Mouse (Mus musculus) E14TG2a.4 (cell line): ENCODE measurements around the gene Irak2.
"Not testable (repeated sequence)": the region's sequence is repeated elsewhere in the genome, so short reads cannot be mapped to it uniquely, and the experiment has no call there.

Experiments used
- H3K27me3 ChIP-seq: 2 replicates; pipeline ENCODE4 v1.6.1; 2014; ENCODE audit warnings: low read length, control low read depth; ENCODE audit not compliant: insufficient read depth
- H3K36me3 ChIP-seq: 2 replicates; pipeline ENCODE4 v1.6.1; 2014; ENCODE audit warnings: low read length, control low read depth; ENCODE audit not compliant: insufficient read depth
- H3K4me1 ChIP-seq: replicated peaks from 2 replicates; pipeline ENCODE4 v1.6.1; 2014; ENCODE audit warnings: low read depth, low read length, control low read depth
- H3K4me3 ChIP-seq: replicated peaks from 2 replicates; pipeline ENCODE4 v1.5.1; 2014; ENCODE audit warnings: mild to moderate bottlenecking, low read length
- H3K9me3 ChIP-seq: 2 replicates; pipeline ENCODE4 v1.6.1; 2014; ENCODE audit warnings: low read length, control low read depth
- CTCF ChIP-seq: conservative IDR thresholded peaks from 2 replicates; pipeline ENCODE4 v1.5.1; 2014; ENCODE audit warnings: low read length
- NANOG ChIP-seq: IDR thresholded peaks from 2 replicates; pipeline ENCODE4 v1.6.1; 2014; ENCODE audit warnings: borderline replicate concordance, low read length, mixed read lengths
- POU5F1 ChIP-seq: IDR thresholded peaks from 2 replicates; pipeline ENCODE4 v1.6.1; 2014; ENCODE audit warnings: low read length, borderline replicate concordance

Gene Irak2

DNA sequence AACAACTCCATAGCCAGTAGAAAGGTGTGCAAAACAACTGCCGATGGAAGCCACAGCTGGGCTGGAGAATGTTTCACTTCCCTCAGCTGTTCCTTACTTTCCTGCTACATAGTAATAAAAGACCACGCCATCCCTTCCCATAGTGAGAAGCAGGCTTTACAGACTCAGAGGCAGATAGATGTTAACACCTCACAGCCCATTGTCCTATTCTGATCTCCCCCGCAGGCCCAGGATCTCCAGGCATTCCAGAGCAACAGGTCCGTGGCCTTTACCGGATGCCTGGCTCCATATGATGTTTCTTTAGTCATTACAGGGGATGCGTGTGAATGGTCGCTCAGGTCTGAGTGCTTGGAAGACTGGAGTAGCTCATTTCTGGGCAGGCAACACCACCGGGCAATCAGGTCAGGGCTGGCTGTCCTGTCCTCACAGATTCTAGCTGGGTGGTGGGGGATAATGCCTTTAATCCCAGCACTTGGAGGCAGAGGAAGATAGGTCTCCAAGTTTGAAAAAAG, 29.4 kb downstream of the Irak2 start:
- H3K27me3 ChIP-seq, result no peaks in the 10 kb centered on the region
- H3K9me3 ChIP-seq, result no peaks in the 10 kb centered on the region
- TF ChIP-seq NANOG (no peak), POU5F1 (no peak), CTCF (no peak)
- H3K4me3 ChIP-seq, result no peak overlapping the region
- peaks cover 51% of the 10 kb centered on the region for H3K4me1 ChIP-seq
- H3K36me3 ChIP-seq, result no peaks in the 10 kb centered on the region

DNA sequence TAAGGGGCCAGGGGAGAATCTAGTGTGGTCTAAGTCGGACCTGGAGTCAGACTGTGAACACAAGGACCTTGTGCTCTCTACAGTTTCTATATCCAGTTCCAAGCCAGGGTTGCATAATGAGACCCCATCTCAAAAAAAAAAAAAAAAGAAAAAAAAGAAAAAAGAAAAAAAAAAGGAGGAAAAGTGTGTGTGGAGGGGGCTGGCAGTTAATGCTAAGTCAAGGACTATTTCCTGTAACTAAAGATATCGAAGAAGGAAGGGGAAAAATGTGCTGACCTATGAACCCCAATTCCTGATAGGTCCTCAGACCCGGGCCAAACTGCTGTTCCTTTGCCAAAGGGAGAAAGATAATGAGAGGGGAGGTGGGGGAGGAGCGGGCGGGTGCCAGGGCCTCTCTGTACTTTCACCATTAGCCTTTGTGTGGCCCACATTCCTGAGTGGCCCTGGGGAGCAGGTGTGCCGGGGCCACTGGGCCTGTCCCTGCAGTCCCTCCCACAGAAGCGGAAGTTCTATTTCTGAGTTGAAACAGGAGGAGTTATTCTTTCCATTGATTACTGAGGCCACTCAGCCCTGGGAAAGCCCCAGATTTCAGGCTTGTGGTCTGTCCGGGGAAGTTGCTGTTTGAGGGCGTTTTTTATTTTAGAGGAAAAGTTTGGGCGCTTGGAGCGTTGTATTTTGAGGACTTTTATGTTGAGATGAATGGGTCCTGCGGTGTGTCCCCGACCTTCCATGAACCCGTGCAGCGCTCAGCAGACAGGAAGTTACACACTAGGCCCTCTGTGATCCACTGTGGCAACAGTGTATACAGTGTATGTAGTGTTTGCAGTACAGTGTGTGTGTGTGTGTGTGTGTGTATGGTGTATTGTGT, 30.3 kb downstream of the Irak2 start:
- Histone ChIP-seq H3K4me1 (peaks cover 54% of the 10 kb centered on the region), H3K36me3 (no peaks in the 10 kb centered on the region), H3K4me3 (peak overlapping the region; percentile 23), H3K27me3 (no peaks in the 10 kb centered on the region), H3K9me3 (no peaks in the 10 kb centered on the region)
- no peak for TF ChIP-seq CTCF
- no peak for TF ChIP-seq POU5F1
- no peak for TF ChIP-seq NANOG

DNA sequence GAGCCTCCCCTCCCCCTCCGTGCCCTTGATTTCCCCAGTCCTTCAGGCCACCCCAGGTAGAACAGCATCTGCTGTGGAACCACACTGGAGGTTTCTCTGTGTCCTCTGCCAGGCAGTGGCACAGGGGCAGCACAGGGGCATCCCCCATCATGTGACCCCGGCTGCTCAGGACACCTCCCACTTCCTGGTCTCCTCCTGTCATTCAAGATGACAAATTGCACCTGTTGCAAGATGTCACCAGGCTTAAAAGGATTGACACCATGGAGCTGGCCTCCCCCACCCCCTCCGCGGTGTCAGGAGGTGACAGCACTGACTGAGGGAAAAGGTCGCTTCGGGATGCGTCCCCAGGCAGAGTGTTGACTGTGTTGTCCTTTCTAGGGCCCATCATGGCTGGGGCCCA, 31.6 kb downstream of the Irak2 start:
- Histone ChIP-seq H3K36me3 (no peaks in the 10 kb centered on the region), H3K4me1 (peaks cover 60% of the 10 kb centered on the region), H3K27me3 (no peaks in the 10 kb centered on the region), H3K9me3 (no peaks in the 10 kb centered on the region), H3K4me3 (peak overlapping the region; percentile 29; the same call in 1 of the 2 replicates)
- TF ChIP-seq CTCF, result no peak
- TF ChIP-seq NANOG, result no peak
- no peak for TF ChIP-seq POU5F1

DNA sequence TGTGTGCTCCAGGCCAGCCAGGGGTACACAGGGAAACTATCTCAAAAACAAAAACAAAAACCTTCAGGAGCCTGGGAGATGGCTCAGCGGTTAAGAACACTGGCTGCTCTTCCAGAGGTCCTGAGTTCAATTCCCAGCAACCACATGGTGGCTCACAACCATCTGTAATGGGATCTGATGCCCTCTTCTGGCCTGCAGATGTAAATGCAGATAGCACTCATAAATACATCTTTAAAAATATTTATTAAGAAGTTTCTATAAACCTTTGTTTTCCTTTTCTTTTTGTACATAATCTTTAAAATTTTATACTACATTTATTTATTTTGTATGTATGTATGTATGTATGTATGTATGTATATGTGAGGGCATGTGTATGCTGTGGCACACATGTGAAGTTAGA, 33.8 kb downstream of the Irak2 start:
- not testable (repeated sequence) for H3K36me3 ChIP-seq, H3K9me3 ChIP-seq, H3K4me3 ChIP-seq, H3K27me3 ChIP-seq
- H3K4me1 ChIP-seq, result peaks cover 79% of the 10 kb centered on the region
- peak; percentile 36 for TF ChIP-seq CTCF

DNA sequence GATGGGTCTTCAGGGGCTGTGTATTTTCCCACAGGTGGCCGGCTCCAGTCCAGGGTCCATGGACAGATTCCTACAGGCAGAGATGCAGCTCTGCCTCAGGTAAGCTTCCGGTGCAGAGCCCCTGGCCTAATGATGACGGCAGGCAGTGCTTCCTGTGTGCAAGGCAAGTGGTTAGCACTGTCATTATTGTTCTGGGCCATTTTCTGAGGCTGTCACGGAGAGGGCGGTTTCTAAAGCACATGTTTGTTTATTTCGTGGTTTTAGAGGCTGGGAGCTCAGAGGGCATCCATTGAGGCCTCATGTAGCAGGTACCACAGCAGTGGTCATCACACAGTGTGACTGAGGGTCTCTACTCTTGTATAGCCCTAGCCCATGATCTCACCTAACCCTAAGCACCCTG, 34.7 kb downstream of the Irak2 start:
- H3K9me3 ChIP-seq, result no peaks in the 10 kb centered on the region
- H3K36me3 ChIP-seq, result no peaks in the 10 kb centered on the region
- no peaks in the 10 kb centered on the region for H3K27me3 ChIP-seq
- no peak overlapping the region for H3K4me3 ChIP-seq
- no peak for TF ChIP-seq POU5F1
- no peak for TF ChIP-seq NANOG
- TF ChIP-seq CTCF, result no peak
- peaks cover 79% of the 10 kb centered on the region for H3K4me1 ChIP-seq

DNA sequence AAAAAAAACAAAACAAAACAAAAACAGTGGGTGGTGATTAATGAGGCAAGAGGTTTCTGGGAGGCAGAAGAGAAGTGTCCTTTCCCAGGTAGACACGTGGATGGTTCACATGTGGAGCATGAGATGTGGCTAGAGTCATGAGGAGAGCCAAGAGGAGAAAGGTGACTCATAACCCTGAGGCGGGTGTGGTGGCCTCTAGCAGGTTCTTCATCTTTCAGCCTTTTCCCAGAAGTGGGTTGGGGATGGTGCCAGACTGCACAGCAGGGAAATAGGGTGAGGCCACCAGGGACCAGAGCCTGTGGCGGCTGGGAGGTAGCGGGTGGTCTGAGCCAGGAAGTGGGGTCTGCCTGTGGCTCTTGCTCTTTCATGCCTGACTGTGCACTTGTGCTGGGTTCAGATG, 37.0 kb downstream of the Irak2 start:
- Histone ChIP-seq H3K4me1 (peaks cover 74% of the 10 kb centered on the region), H3K36me3 (no peaks in the 10 kb centered on the region), H3K27me3 (no peaks in the 10 kb centered on the region), H3K9me3 (no peaks in the 10 kb centered on the region), H3K4me3 (no peak overlapping the region)
- no peak for TF ChIP-seq CTCF
- no peak for TF ChIP-seq POU5F1
- no peak for TF ChIP-seq NANOG

DNA sequence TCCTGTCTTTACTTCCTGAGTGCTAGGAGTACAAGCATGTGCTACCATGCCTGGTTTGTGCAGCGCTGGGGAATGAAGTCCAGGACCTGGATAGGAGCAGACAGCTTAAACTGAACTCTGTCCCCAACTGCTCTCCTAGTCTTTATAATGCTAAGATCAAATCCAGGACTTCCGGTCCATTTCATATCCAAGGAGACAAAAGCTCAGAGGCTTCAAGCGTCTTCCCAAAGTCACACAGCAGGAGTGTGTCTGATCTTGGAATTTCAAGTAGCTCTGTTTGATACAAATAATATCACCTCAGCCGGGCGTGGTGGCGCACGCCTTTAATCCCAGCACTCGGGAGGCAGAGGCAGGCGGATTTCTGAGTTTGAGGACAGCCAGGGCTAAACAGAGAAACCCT, 37.7 kb downstream of the Irak2 start:
- H3K9me3 ChIP-seq, result no peaks in the 10 kb centered on the region
- H3K4me3 ChIP-seq, result no peak overlapping the region
- peaks cover 75% of the 10 kb centered on the region for H3K4me1 ChIP-seq
- H3K36me3 ChIP-seq, result no peaks in the 10 kb centered on the region
- no peaks in the 10 kb centered on the region for H3K27me3 ChIP-seq
- TF ChIP-seq POU5F1 (no peak), CTCF (no peak), NANOG (no peak)

DNA sequence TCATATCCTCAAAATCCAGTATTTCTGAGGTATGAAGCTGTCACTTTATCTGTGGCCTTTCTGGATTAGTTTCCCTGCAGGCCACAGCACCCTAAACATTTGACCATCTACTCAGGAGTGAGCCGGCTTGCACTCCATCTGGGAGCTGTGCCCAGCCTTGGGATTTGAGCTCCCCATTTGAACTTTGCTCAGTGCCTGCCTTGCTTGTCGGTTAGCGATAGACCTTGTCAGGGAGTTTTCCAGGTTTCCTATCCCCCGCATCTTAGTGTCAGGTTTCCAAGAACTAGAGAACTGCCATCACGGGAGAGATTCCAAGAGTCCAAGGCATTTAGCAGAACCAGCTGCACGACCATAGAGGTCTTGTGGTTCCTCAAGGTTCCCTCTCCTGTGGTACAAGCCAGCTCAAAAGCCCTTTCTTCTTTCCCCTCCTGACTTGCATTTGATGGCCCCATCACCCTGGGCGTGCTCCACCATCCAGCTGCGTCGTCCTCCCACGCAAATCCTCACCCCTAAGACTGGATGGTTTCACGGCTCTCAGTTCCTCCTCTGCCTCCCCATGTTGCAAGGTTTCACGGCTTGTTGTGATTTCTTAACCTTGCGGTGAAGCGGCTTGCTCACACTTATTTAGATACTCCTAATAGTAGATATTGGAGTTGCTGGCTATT, 38.9 kb downstream of the Irak2 start:
- peaks cover 81% of the 10 kb centered on the region for H3K4me1 ChIP-seq
- H3K4me3 ChIP-seq, result no peak overlapping the region
- H3K9me3 ChIP-seq, result no peaks in the 10 kb centered on the region
- no peaks in the 10 kb centered on the region for H3K27me3 ChIP-seq
- H3K36me3 ChIP-seq, result no peaks in the 10 kb centered on the region
- TF ChIP-seq POU5F1 (no peak), NANOG (no peak), CTCF (no peak)
